Mouse (Mus musculus) hematopoietic multipotent progenitor cell, adult 10-12 weeks (in vitro differentiated cells): ENCODE measurements around the gene Olfr1502. TPM values are rescaled to one million over a fixed set of nuclear protein-coding genes. Genes with fewer than 3 reads are reported as not detected.

Experiments
- polyA plus RNA-seq: library from polyadenylated mRNA; stranded (reverse); fragments of >175 nt; gene quantifications from 2 replicates; pipeline ENCODE4 v1.2.3, GENCODE M21; 2012; ENCODE audit warnings: low replicate concordance

The Olfr1502 gene
- polyA plus RNA-seq = not detected in 2 replicates

GRCm38 (mm10) chr19:13861495-13861894, at the start of gene Olfr1502:
Gene Olfr1502, plus strand, starts transcription at chr19:13861795.

DNA sequence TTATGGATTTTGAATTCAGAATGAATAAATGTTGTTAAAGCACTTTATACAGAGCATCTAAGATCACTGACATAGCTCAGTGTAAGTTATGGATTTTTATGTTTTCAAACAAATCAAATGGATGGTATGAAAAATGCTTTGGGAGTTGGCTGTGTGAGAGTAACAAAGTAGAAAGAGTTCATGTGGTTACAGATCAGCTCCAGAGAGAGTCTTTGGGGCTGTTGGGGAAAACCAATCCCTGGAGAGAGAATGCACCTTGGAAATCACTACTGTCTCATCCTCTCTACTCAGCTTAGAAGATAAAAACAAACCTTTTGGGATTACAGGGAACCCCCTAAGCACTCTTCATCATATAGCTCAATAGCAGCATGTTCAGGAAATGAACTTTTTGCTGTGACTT, 42.2 kb upstream of the Olfr1502 start, which contains the start of gene Olfr1499:
TSS of gene Olfr1499 (minus strand) at position 101 of the 400 bp plus-strand sequence.

DNA sequence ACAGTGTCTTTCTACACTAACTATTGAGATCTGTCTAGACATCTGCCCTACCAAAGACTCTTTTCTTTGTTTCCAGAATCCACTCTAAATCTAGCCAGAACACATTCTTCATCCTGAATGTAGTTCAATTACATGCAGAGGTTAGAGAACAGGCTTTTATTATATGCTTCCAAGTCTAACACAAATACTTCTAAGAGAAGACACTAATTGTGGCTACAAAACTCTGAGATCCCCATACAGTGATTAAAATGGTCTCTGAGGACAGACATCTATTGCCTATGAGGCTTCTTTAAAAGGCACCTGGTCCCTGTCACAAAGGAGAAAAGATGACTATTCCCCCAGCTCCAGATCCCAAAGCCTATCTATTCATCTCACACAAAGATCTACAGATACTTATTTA, 31.2 kb upstream of the Olfr1502 start, which contains the start of gene Olfr1500:
TSS of gene Olfr1500 (minus strand) at position 101 of the 400 bp plus-strand sequence.

GRCm38 (mm10) chr19:13850592-13850991, 11.0 kb upstream of the Olfr1502 start, which contains the start of gene Olfr1501:
Gene Olfr1501, minus strand, starts transcription at chr19:13850692.

GRCm38 (mm10) chr19:13897828-13898227, 36.2 kb downstream of the Olfr1502 start, which contains the start of gene Olfr1504:
Gene Olfr1504, minus strand, starts transcription at chr19:13897928.

Other genes starting within 250 kb of the Olfr1502 start
- gene Olfr1487, start 244.4 kb upstream of the Olfr1502 start, polyA plus RNA-seq = 0.04 TPM in 1 of 2 replicates, not detected in the other
- gene Olfr1489, start 230.2 kb upstream of the Olfr1502 start, polyA plus RNA-seq = not detected in 2 replicates
- not detected in 2 replicates for gene Olfr1490, start 210.7 kb upstream of the Olfr1502 start, polyA plus RNA-seq
- gene Olfr1491, start 164.5 kb upstream of the Olfr1502 start, polyA plus RNA-seq = not detected in 2 replicates
- not detected in 2 replicates for gene Olfr1493-ps1, start 138.5 kb upstream of the Olfr1502 start, polyA plus RNA-seq
- not detected in 2 replicates for gene Olfr1494, start 122.1 kb upstream of the Olfr1502 start, polyA plus RNA-seq
- gene Olfr1495, start 97.2 kb upstream of the Olfr1502 start, polyA plus RNA-seq = not detected in 2 replicates
- not detected in 2 replicates for gene Olfr1496, start 83.9 kb upstream of the Olfr1502 start, polyA plus RNA-seq
- not detected in 2 replicates for gene Olfr1497, start 63.6 kb upstream of the Olfr1502 start, polyA plus RNA-seq
- not detected in 2 replicates for gene Olfr1499, start 42.3 kb upstream of the Olfr1502 start, polyA plus RNA-seq
- gene Olfr1500, start 31.3 kb upstream of the Olfr1502 start, polyA plus RNA-seq = not detected in 2 replicates
- gene Olfr1501, start 11.1 kb upstream of the Olfr1502 start, polyA plus RNA-seq = not detected in 2 replicates
- not detected in 2 replicates for gene Olfr1504, start 36.1 kb downstream of the Olfr1502 start, polyA plus RNA-seq
- not detected in 2 replicates for gene Olfr1505, start 51.7 kb downstream of the Olfr1502 start, polyA plus RNA-seq